Mouse (Mus musculus) lung, embryonic 14.5 days (tissue): Measurements from ENCODE around the gene Flt3. TPM values are rescaled to one million over a fixed set of nuclear protein-coding genes. Genes with fewer than 3 reads are reported as not detected.
A peak's percentile ranks its signal among the peaks of the same experiment; 100 is the strongest.

Experiments
- ATAC-seq: fragments of 200-750 bp; cut with Nextera tagmentation; 2 replicates; pipeline ENCODE4 v1.8.0; 2017; ENCODE audit warnings: mild to moderate bottlenecking, moderate TSS enrichment, moderate library complexity; ENCODE audit not compliant: insufficient read depth
- DNase-seq: peaks from one replicate; pipeline ENCODE4 v3.0.0-alpha.2; 2015
- H3K27ac ChIP-seq: fragments of 300-500 bp; sonication (generic); 2 replicates; pipeline ENCODE4 v1.5.1; 2014; ENCODE audit warnings: low read depth, mild to moderate bottlenecking, moderate library complexity
- H3K27me3 ChIP-seq: fragments of 300-500 bp; sonication (generic); 2 replicates; pipeline ENCODE4 v1.6.1; 2014; ENCODE audit warnings: low read length, control low read depth; ENCODE audit not compliant: insufficient read depth
- H3K36me3 ChIP-seq: fragments of 300-500 bp; sonication (generic); 2 replicates; pipeline ENCODE4 v1.6.1; 2014; ENCODE audit warnings: control low read depth; ENCODE audit not compliant: insufficient read depth
- H3K4me1 ChIP-seq: fragments of 300-500 bp; sonication (generic); 2 replicates; pipeline ENCODE4 v1.6.1; 2014; ENCODE audit warnings: antibody characterized with exemption, control low read depth; ENCODE audit not compliant: insufficient read depth
- H3K4me2 ChIP-seq: fragments of 300-500 bp; sonication (generic); 2 replicates; pipeline ENCODE4 v1.6.1; 2014; ENCODE audit warnings: mild to moderate bottlenecking
- H3K4me3 ChIP-seq: fragments of 300-500 bp; sonication (generic); 2 replicates; pipeline ENCODE4 v1.5.1; 2014; ENCODE audit warnings: low read depth, low read length
- H3K9ac ChIP-seq: fragments of 300-500 bp; sonication (generic); 2 replicates; pipeline ENCODE4 v1.6.1; 2014
- H3K9me3 ChIP-seq: fragments of 300-500 bp; sonication (generic); 2 replicates; pipeline ENCODE4 v1.6.1; 2016; ENCODE audit warnings: low read depth, low read length, control low read depth
- CTCF ChIP-seq: IDR thresholded peaks from 2 replicates; pipeline ENCODE4 v1.5.1; 2016; ENCODE audit warnings: antibody characterized with exemption, low read depth
- WGBS: fragments of 180-500 bp; shearing (Covaris S2); extraction: QIAGEN DNeasy Blood & Tissue Kit; methylation state at CpG from one replicate; pipeline ENCODE4 v1.1.7; 2014; 5-methylcytosine and 5-hydroxymethylcytosine counted together
- microRNA-seq: library from miRNA; unstranded; fragments of <30 nt; microRNA quantifications from one replicate; pipeline ENCODE4, GENCODE M21; 2016; ENCODE audit warnings: borderline number of aligned reads
- polyA plus RNA-seq: library from polyadenylated mRNA; unstranded; fragments of >200 nt; fragmentation: Nextera tagmentation; extraction: Ambion mirVana; gene quantifications from 2 replicates; pipeline ENCODE4 v1.2.1, GENCODE M21; 2014

Flt3 gene
- polyA plus RNA-seq, 1 experiment from 2014 or later: 0.07 TPM

DNA sequence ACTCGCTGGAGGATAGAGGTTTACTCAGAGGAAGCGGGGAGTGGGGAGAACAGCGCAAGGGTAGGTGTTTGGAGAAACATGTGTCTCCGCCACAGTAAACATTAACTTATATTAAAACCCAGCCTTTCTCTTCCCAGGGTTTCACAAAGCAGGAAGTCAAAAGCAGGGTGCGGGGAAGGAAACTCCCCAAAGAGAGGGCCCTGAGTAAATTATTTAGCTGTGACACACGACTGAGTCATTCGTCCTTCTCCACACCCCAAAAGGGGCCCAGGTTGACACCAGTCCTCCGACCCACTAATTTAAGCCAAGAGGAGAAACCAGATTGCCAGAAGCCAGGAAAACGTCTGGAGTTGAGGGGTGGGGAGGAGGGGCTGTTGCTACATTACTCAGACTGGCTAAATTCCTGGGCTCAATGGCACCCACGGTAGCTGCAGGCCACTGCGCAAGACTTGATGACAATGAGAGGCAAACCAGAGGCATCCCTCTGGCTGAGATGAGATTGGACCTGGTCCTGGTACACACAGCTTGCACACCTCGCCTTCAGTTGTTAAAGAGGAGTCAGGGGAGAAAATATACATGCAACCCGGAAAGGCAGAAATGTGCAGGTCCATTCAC lies 107.7 kb downstream of the Flt3 start:
- DNase-seq (no peak), ATAC-seq (no peak)

GRCm38 (mm10) chr5:147291764-147292505 lies 108.4 kb downstream of the Flt3 start:
- WGBS: 16% methylated on average over 16 of the region's 16 CpGs
- Histone ChIP-seq H3K9me3 (no peaks in the 10 kb centered on the region), H3K9ac (no peak overlapping the region), H3K4me1 (no peaks in the 10 kb centered on the region), H3K4me3 (no peak overlapping the region), H3K36me3 (no peaks in the 10 kb centered on the region), H3K27me3 (peaks cover 50% of the 10 kb centered on the region), H3K4me2 (no peak overlapping the region), H3K27ac (no peak overlapping the region)
- no peak for TF ChIP-seq CTCF
- ATAC-seq (no peak), DNase-seq (no peak)

More for the DNA sequence above, 107.7 kb downstream of the Flt3 start:
- 28% methylated on average over 13 of the region's 13 CpGs for WGBS
- no peak for TF ChIP-seq CTCF
- Histone ChIP-seq H3K9ac (no peak overlapping the region), H3K4me3 (no peak overlapping the region), H3K4me2 (no peak overlapping the region), H3K27me3 (peaks cover 56% of the 10 kb centered on the region), H3K27ac (no peak overlapping the region), H3K9me3 (no peaks in the 10 kb centered on the region), H3K4me1 (no peaks in the 10 kb centered on the region), H3K36me3 (no peaks in the 10 kb centered on the region)

- Histone ChIP-seq H3K9ac (no peak overlapping the region), H3K4me3 (no peak overlapping the region), H3K27me3 (peaks cover 21% of the 10 kb centered on the region), H3K9me3 (no peaks in the 10 kb centered on the region), H3K4me2 (no peak overlapping the region), H3K36me3 (no peaks in the 10 kb centered on the region), H3K4me1 (no peaks in the 10 kb centered on the region), H3K27ac (no peak overlapping the region)
- peak; percentile 33; the same call in 1 of the 2 replicates for TF ChIP-seq CTCF
- ATAC-seq: no peak
- no peak for DNase-seq
- 70% methylated on average over 4 of the region's 4 CpGs for WGBS
Observed at GRCm38 (mm10) chr5:147284365-147284764, 115.9 kb downstream of the Flt3 start.

Small RNA genes lying within 50 kb of the gene (microRNA-seq; reads per million reads assigned to microRNA genes)
- not detected for gene Mir7k

Other genes with a start within 250 kb of the Flt3 start
- not detected in 2 replicates for gene Gsx1, start 211.8 kb downstream of the Flt3 start, polyA plus RNA-seq
- not detected in 2 replicates for gene Pdx1, start 130.5 kb downstream of the Flt3 start, polyA plus RNA-seq
- not detected in 2 replicates for gene Cdx2, start 93.2 kb downstream of the Flt3 start, polyA plus RNA-seq
- gene Urad, start 78.0 kb downstream of the Flt3 start, polyA plus RNA-seq: not detected in 2 replicates
- 76.5 and 84.1 TPM in 2 replicates for gene Pan3, start 29.7 kb upstream of the Flt3 start, polyA plus RNA-seq